Mouse (Mus musculus) lung, adult 2 months (tissue): ENCODE measurements at regions not wholly inside any gene's neighbourhood (a gene's known extent, or its start where the extent isn't known, plus 50 kb on each side); places are given as distances from the start of the nearest gene placed in this dataset.

Experiments
- CTCF ChIP-seq: fragments of 200-500 bp; IDR thresholded peaks from 2 replicates; pipeline ENCODE4 v1.5.1; 2011; ENCODE audit warnings: mild to moderate bottlenecking, low read length, control low read depth; ENCODE audit not compliant: insufficient read depth
- POLR2A ChIP-seq: fragments of 200-500 bp; IDR thresholded peaks from 2 replicates; pipeline ENCODE4 v1.6.1; 2011; ENCODE audit warnings: low read depth, mild to moderate bottlenecking, control low read depth, low read length, borderline replicate concordance; ENCODE audit errors: extremely low read depth

GRCm38 (mm10) chr13:84748331-84748730, 440.9 kb upstream of the Ccnh start:
- TF ChIP-seq CTCF (no peak), POLR2A (no peak)
